Mouse (Mus musculus): ENCODE results near the gene Anxa11.
"Not testable (repeated sequence)": the region's sequence is repeated elsewhere in the genome, so short reads cannot be mapped to it uniquely, and the experiment has no call there.

Anxa11 gene

DNA sequence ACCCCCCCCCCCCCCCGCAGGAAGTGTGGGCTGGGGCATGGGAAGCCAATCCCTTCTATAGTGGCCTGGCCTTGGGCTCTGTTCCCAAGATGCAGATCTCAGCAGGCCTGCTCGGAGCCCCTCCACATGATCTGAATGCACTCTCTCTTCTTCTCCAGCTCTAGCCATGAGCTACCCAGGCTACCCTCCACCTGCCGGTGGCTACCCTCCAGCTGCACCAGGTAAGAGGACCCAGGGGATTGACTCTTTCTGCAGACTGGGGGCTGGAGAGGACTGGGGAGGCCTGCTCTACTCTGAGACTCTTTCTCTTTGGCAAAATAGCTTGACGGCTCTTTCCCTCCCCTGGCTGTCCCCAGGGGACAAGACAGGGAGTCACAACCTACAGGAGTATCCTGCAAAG is 26.8 kb downstream of the Anxa11 start:
- no peak for DNase-seq (ENCODE audit: low read depth, low spot score)

DNA sequence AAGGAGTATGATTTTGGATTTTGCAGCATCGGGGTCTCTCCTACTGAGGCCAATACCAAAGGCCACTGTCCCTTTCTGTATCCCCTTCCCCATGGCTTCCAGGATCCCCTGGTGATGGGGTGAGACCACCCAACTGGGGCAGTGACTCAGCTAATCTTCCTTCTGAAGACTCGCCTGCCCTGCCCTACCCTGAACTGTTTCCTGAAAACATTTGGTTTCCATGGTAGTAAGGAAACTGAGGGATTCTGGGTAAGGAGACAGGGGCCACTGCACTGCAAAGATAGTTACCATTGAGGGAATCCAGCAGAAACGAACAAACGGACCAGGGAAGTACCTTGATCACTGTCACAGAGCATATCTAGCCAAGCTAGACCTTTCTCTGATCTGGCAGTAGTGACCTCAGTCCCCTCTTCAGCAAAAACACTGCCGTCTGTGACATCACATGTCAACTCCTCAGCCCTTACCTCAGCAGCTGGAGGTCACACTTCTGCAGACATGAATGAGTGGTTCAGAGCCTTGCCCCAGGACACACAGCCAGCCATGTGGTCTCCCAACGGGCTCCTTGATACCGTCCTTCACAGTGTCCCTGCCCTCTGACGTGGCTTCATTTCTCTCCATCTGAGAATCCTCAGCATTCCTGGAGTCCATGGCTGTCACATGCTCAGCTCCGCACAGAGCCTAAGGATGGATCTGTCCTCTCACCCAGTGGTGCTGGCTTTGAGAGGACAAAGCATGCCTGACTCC is 27.4 kb downstream of the Anxa11 start:
- DNase-seq (ENCODE audit: low read depth, low spot score) = no peak

DNA sequence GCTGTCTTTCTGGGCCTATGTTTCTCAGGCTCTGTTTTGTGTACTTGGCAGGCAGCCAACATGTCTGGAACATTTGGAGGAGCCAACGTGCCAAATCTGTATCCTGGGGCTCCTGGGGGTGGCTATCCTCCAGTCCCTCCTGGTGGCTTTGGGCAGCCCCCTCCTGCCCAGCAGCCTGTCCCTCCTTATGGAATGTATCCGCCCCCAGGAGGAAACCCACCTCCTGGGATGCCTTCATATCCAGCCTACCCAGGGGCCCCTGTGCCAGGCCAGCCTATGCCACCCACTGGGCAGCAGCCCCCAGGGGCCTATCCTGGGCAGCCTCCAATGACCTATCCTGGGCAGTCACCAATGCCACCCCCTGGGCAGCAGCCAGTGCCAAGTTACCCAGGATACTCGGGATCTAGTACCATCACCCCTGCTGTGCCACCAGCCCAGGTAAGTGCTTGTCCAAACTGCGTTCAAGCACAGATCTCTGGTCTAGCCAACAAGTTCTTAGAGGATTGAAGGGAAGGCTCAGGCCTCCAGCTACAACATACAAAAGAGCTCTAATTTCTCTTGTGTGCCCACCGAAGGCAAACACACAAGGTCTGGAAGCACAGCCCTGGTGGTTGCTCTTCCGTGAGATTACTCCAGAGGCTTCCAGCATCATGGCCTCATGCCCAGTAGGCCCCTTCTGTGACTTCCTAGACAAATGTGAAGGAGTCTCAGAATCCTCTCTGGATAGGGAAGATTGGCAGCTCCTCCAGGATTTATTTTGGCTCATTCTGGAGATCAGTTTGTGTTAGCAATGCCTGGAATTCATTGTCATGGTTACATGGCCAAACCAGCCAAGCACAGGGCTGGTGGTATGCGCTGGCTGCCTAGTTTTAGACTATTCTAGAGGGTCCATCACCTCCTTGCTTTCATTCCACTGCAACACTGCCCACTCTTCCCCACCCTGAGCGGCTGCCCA is 30.8 kb downstream of the Anxa11 start:
- no peak for DNase-seq (ENCODE audit: low read depth, low spot score)

DNA sequence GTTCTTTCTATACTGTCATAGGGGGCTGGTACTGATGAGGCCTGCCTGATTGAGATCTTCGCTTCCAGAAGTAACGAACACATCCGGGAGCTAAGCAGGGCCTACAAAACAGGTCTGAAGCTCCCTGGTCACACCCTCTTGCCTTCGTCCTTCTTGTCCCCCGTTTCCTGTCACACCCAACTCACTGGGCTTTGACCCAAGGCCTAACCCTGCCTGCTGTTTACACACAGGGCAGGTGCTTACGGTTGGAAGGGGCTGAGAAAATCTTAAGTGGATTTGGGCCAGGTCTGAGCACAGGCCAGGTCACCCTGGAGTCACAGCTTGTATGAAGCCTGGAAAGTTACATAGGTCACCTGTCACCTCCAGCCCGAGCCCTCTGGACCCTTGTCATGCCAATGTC is 34.7 kb downstream of the Anxa11 start:
- not testable (repeated sequence) for DNase-seq (ENCODE audit: low read depth, low spot score)

- DNase-seq (ENCODE audit: low read depth, low spot score) = not testable (repeated sequence)
These were observed 39.8 kb downstream of the Anxa11 start for GRCm38 (mm10) chr14:25881769-25882168.

DNA sequence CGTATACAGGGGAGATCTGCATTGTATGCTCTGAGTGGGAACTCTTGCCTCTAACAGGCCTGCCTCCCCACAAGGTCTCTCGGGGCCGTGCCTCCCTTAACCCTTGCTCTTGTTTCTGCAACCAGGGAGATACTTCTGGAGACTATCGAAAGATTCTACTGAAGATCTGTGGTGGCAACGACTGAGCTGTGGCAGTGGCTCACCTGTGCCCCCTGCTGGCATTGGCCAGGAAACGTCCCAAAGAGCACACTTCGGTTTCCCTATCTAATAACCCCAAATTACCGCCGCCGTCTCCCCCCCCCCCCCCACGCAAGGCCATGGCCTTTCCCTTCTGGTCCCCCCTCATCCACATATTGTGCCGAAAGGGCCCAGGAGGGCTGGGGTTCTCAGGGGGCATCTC is 43.9 kb downstream of the Anxa11 start:
- DNase-seq (ENCODE audit: low read depth, low spot score) = not testable (repeated sequence)

DNA sequence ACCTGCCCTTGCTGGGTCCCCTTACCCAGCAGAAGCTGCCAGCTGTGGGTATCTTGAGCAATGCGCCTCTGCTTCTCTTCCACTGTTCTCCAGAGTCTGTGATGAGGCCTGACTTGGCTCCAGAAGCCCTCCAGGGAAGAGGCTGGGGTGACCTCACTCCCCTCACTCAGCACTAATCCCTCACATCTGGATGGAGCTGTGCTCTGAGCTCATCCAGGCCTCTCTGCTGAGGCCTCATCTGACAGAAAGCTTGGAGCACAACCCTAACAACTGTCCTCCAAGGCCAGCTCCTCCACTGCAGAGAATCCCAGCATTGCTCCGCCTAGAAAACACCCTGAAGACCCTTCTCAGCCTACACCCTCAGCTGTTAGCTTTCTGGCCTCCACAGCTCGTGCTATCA is 52.6 kb downstream of the Anxa11 start:
- DNase-seq (ENCODE audit: low read depth, low spot score) = not testable (repeated sequence)

DNA sequence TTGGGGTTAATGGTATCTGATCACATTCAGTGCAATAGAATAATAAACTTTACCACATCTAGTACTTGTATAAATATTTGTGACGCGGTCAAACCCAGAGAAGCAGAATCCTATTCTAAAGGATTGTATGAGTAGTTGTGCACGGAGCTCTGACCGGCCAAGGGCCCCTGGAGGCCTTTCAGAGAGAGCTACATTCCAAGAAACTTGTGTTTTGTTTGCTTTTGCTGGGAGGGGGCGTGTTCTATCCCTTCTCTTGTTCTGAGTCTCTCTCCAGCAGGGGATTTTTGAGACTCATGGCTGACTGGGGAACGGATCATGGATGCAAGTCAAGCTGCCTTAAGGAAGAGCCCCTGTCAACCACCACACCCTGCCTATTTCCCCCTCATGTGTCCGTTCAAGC is 53.7 kb downstream of the Anxa11 start:
- not testable (repeated sequence) for DNase-seq (ENCODE audit: low read depth, low spot score)

DNA sequence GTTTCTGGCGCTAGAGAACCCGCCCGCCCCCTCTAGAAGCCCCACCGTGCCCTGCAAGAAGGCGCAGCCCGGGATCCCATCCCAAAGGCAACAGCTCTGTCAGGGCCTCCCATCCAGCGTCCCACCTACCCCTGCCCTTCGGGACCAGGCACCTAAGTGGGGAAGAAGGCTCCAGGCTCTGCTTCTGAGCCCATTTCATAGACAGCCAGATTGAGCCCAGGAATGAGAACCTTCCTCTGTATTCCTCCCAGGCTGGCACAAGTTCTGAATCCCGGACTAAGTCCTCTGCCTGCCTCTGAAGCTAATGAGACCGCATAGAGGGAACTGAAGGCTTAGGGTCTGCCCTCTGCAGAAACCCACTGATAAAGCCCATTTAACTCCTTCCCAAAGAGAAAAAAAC is 61.0 kb downstream of the Anxa11 start, which contains the start of gene Plac9a:
Gene Plac9a, minus strand, starts transcription at position 101 of the 400 bp plus-strand sequence.
- DNase-seq (ENCODE audit: low read depth, low spot score) = not testable (repeated sequence)

- not testable (repeated sequence) for DNase-seq (ENCODE audit: low read depth, low spot score)
These were observed 63.3 kb downstream of the Anxa11 start for GRCm38 (mm10) chr14:25905243-25905642.

- not testable (repeated sequence) for DNase-seq (ENCODE audit: low read depth, low spot score)
These were observed 65.3 kb downstream of the Anxa11 start for GRCm38 (mm10) chr14:25907272-25907671.

DNA sequence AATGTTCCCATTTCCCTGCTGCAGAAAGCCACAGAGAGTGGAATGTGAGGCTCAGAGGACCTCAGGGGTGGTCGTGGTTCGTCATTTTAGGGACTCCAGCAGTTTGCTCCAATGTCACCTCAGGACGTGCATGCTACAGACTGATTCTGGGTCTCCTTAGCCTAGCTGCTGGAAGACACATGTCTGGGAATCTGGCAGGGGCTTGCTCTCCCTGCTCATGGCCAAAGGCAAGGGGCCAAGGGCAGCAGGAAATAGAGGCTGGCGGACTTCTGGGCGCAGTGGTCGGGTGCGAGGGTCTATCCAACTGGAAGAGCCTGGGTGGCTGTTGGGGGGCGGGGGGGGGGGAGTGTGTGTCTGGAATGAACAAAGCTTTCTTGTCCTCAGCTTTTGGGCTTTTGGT is 67.0 kb downstream of the Anxa11 start:
- DNase-seq (ENCODE audit: low read depth, low spot score) = not testable (repeated sequence)

DNA sequence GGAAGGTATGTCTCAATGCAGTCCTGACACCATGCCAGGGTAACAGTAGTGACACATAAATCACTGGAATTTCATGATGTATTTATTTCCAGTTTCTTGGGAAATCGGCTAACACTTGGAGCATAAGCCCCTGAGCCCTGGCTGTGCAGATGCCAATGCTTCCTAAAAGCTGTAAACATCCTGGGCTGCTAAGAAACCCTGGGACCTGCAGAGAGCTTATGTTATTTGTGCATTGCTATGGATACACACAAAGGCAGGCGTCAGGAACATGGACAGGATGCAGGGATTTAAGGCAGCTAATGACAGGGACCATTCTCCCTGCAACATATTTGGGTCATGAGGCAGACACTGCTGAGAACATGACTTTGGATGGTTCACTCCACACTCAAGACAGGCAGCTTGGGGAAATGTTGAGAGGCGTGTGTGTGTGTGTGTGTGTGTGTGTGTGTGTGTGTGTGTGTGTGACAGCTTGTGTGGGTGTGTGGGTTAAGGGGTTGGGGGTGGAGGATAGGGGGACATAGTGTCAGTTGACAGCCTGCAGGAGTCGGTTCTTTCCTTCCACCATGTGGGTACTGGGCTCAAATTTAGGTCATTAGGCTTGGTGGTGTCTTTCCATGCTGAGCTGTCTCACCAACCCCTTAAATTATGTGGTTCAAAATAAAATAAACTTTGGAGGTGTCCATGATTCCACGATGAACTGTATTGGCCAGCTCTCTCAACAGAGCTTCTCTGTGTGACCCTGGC is 76.6 kb downstream of the Anxa11 start:
- not testable (repeated sequence) for DNase-seq (ENCODE audit: low read depth, low spot score)

DNA sequence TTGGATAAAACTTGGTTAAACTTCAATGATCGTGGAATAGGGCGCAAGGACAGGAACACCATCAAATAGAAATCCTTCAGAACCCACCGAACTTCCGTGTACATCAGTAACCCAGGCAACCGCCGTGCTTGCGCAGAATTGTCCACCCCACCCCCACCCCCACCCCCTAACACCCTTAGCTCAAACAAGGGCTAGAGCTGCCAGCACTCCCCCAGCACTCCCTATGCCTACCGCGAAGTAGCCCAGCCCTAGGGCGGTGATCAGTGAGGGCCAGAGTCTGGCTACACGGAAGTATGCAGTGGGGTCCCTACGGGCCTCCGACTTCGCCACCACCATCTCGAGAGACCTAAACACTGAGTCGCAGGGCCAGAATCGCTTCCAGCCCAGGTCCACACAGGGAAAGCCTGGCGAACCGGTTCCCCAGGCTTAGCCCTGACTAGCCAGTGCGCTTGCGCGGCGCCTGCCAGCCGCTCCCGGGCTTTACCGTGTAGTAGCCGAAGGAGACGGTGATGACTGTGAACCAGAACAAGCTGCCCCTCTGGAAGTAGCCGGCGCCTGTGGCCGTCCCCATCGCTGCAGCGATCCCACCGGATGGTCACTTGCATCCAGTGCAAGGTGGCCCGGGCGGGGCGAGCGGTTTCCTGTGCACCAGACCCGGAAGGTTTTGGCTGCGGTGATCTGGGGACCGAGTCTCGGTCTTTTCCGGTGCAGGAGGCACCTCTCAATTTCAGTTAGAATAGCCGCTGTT is 85.0 kb downstream of the Anxa11 start:
- DNase-seq (ENCODE audit: low read depth, low spot score) = not testable (repeated sequence)

GRCm38 (mm10) chr14:25927562-25927881 is 85.6 kb downstream of the Anxa11 start, which contains the start of gene Tmem254a:
Gene Tmem254a, minus strand, starts transcription at chr14:25927672.
- DNase-seq (ENCODE audit: low read depth, low spot score) = not testable (repeated sequence)
